Mouse (Mus musculus): ENCODE results near the gene B3gnt2. TPM values are rescaled to one million over a fixed set of nuclear protein-coding genes. Genes with fewer than 3 reads are reported as not detected.

Gene B3gnt2
- polyA plus RNA-seq, 1 experiment from 2014 or later, result 7.5 TPM

GRCm38 (mm10) chr11:22755180-22755579, 105.6 kb downstream of the B3gnt2 start:
- H3K4me3 ChIP-seq (ENCODE audit: low read depth, low read length), result no peak overlapping the region
- H3K4me2 ChIP-seq, result no peak overlapping the region
- WGBS, result 50% methylated on average over 1 of the region's 1 CpGs
- no peak overlapping the region for H3K27ac ChIP-seq (ENCODE audit: low read depth)
- no peaks in the 10 kb centered on the region for H3K4me1 ChIP-seq (ENCODE audit: insufficient read depth)
- no peak for TF ChIP-seq CTCF (IDR thresholded peaks at IDR 0.05; ENCODE audit: low read depth)
- H3K36me3 ChIP-seq (ENCODE audit: insufficient read depth), result no peaks in the 10 kb centered on the region
- no peak for ATAC-seq (ENCODE audit: insufficient read depth)
- peak; percentile 7 for DNase-seq
- no peak overlapping the region for H3K9ac ChIP-seq
- H3K9me3 ChIP-seq (ENCODE audit: low read depth, low read length), result no peaks in the 10 kb centered on the region
- H3K27me3 ChIP-seq (ENCODE audit: insufficient read depth, low read length), result no peaks in the 10 kb centered on the region

- TF ChIP-seq CTCF (IDR thresholded peaks at IDR 0.05; ENCODE audit: low read depth), result no peak
- peak; percentile 10 for DNase-seq
- no peaks in the 10 kb centered on the region for H3K36me3 ChIP-seq (ENCODE audit: insufficient read depth)
- no peaks in the 10 kb centered on the region for H3K27me3 ChIP-seq (ENCODE audit: insufficient read depth, low read length)
- 12% methylated on average over 5 of the region's 5 CpGs for WGBS
- no peak overlapping the region for H3K4me2 ChIP-seq
- H3K4me1 ChIP-seq (ENCODE audit: insufficient read depth), result no peaks in the 10 kb centered on the region
- H3K27ac ChIP-seq (ENCODE audit: low read depth), result no peak overlapping the region
- H3K4me3 ChIP-seq (ENCODE audit: low read depth, low read length), result no peak overlapping the region
- no peak overlapping the region for H3K9ac ChIP-seq
- H3K9me3 ChIP-seq (ENCODE audit: low read depth, low read length), result no peaks in the 10 kb centered on the region
- ATAC-seq (ENCODE audit: insufficient read depth), result no peak
Measured at GRCm38 (mm10) chr11:22752596-22752995, 108.2 kb downstream of the B3gnt2 start.

GRCm38 (mm10) chr11:22751592-22751991, 109.2 kb downstream of the B3gnt2 start:
- DNase-seq, result no peak
- no peak for ATAC-seq (ENCODE audit: insufficient read depth)
- no peak overlapping the region for H3K9ac ChIP-seq
- no peaks in the 10 kb centered on the region for H3K9me3 ChIP-seq (ENCODE audit: low read depth, low read length)
- H3K4me2 ChIP-seq, result no peak overlapping the region
- no peaks in the 10 kb centered on the region for H3K27me3 ChIP-seq (ENCODE audit: insufficient read depth, low read length)
- H3K27ac ChIP-seq (ENCODE audit: low read depth), result no peak overlapping the region
- no peak overlapping the region for H3K4me3 ChIP-seq (ENCODE audit: low read depth, low read length)
- TF ChIP-seq CTCF (IDR thresholded peaks at IDR 0.05; ENCODE audit: low read depth), result no peak
- H3K4me1 ChIP-seq (ENCODE audit: insufficient read depth), result no peaks in the 10 kb centered on the region
- WGBS, result 77% methylated on average over 3 of the region's 3 CpGs
- no peaks in the 10 kb centered on the region for H3K36me3 ChIP-seq (ENCODE audit: insufficient read depth)

DNA sequence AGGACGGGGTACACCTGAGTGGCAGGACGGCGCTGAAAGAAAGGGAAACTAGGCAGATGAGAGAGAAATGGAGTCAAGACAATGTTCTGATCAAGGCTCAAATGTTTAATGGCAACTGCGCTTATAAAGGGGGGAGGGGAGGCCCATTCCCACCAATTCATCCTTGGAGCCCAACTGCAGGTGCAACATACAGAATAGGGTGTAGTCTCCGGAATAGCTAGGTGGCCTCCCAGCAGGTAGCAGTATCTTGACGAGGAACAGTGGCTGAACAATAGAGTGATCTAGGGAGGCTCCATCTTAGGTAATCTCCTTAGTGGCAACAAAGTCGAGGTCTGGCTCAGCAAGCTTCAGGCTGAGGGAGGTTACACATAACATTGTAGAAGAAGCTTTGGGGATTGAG, 113.4 kb downstream of the B3gnt2 start:
- no peaks in the 10 kb centered on the region for H3K27me3 ChIP-seq (ENCODE audit: insufficient read depth, low read length)
- 80% methylated on average over 7 of the region's 7 CpGs for WGBS
- TF ChIP-seq CTCF (IDR thresholded peaks at IDR 0.05; ENCODE audit: low read depth), result no peak
- no peaks in the 10 kb centered on the region for H3K9me3 ChIP-seq (ENCODE audit: low read depth, low read length)
- no peak overlapping the region for H3K27ac ChIP-seq (ENCODE audit: low read depth)
- H3K4me1 ChIP-seq (ENCODE audit: insufficient read depth), result no peaks in the 10 kb centered on the region
- no peak for ATAC-seq (ENCODE audit: insufficient read depth)
- no peak for DNase-seq
- no peak overlapping the region for H3K4me3 ChIP-seq (ENCODE audit: low read depth, low read length)
- no peak overlapping the region for H3K9ac ChIP-seq
- H3K4me2 ChIP-seq, result no peak overlapping the region
- no peaks in the 10 kb centered on the region for H3K36me3 ChIP-seq (ENCODE audit: insufficient read depth)

- Histone ChIP-seq H3K27me3 (ENCODE audit: insufficient read depth, low read length) (no peaks in the 10 kb centered on the region), H3K27ac (ENCODE audit: low read depth) (no peak overlapping the region), H3K4me2 (no peak overlapping the region), H3K36me3 (ENCODE audit: insufficient read depth) (no peaks in the 10 kb centered on the region), H3K9me3 (ENCODE audit: low read depth, low read length) (no peaks in the 10 kb centered on the region), H3K4me3 (ENCODE audit: low read depth, low read length) (no peak overlapping the region), H3K9ac (no peak overlapping the region), H3K4me1 (ENCODE audit: insufficient read depth) (no peaks in the 10 kb centered on the region)
- DNase-seq (no peak), ATAC-seq (ENCODE audit: insufficient read depth) (no peak)
- no peak for TF ChIP-seq CTCF (IDR thresholded peaks at IDR 0.05; ENCODE audit: low read depth)
Measured at GRCm38 (mm10) chr11:22745356-22745755, 115.4 kb downstream of the B3gnt2 start.

GRCm38 (mm10) chr11:22743561-22744269, 117.0 kb downstream of the B3gnt2 start:
- H3K9ac ChIP-seq, result no peak overlapping the region
- no peak overlapping the region for H3K27ac ChIP-seq (ENCODE audit: low read depth)
- ATAC-seq (ENCODE audit: insufficient read depth) (no peak), DNase-seq (peak; percentile 6)
- no peak for TF ChIP-seq CTCF (IDR thresholded peaks at IDR 0.05; ENCODE audit: low read depth)
- H3K4me3 ChIP-seq (ENCODE audit: low read depth, low read length), result no peak overlapping the region
- H3K27me3 ChIP-seq (ENCODE audit: insufficient read depth, low read length), result no peaks in the 10 kb centered on the region
- no peaks in the 10 kb centered on the region for H3K9me3 ChIP-seq (ENCODE audit: low read depth, low read length)
- H3K4me2 ChIP-seq, result no peak overlapping the region
- H3K4me1 ChIP-seq (ENCODE audit: insufficient read depth), result no peaks in the 10 kb centered on the region
- WGBS, result 69% methylated on average over 5 of the region's 5 CpGs
- no peaks in the 10 kb centered on the region for H3K36me3 ChIP-seq (ENCODE audit: insufficient read depth)

DNA sequence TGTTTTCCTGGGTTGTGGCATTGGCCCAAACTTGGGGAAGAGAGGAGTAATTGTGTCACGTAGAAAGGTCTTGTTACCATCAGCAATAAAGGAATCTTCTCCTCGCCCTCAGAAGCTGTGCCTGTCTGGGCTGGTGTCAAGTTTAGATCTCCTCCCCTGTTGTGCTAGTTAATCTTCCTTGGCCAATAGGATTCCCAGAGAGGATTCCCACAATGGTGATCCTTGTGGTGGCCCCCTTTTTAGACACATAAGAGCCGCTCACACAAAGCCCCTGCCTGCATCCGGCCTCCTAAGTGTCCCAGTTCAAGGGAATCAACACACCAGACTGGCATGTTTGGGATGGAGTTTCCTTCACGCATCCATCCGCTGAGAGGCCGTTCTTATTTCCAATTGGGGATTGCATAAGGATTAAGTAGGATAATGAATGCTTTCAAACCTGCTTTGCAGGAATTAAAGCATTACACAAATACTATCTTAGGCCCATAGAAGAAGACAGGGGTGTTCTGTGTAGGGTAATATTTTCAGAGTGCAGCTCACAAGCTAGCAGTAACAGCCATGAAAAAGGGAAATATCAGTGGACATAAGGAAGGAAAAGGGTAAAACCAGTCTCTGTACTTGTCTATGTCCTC, 118.6 kb downstream of the B3gnt2 start:
- ATAC-seq (ENCODE audit: insufficient read depth), result no peak
- H3K27ac ChIP-seq (ENCODE audit: low read depth), result no peak overlapping the region
- no peak for DNase-seq
- no peaks in the 10 kb centered on the region for H3K27me3 ChIP-seq (ENCODE audit: insufficient read depth, low read length)
- no peaks in the 10 kb centered on the region for H3K9me3 ChIP-seq (ENCODE audit: low read depth, low read length)
- no peaks in the 10 kb centered on the region for H3K4me1 ChIP-seq (ENCODE audit: insufficient read depth)
- H3K4me2 ChIP-seq, result no peak overlapping the region
- H3K36me3 ChIP-seq (ENCODE audit: insufficient read depth), result no peaks in the 10 kb centered on the region
- no peak overlapping the region for H3K9ac ChIP-seq
- WGBS, result 67% methylated on average over 7 of the region's 7 CpGs
- H3K4me3 ChIP-seq (ENCODE audit: low read depth, low read length), result no peak overlapping the region
- TF ChIP-seq CTCF (IDR thresholded peaks at IDR 0.05; ENCODE audit: low read depth), result no peak

Data from lung, embryonic 14.5 days (tissue).